Mouse (Mus musculus) ovary, adult 18-20 months (tissue): ENCODE data around the gene Prim1.

ENCODE experiments used
- DNase-seq: peaks from one replicate; pipeline ENCODE4 v3.0.0; 2022; ENCODE audit warnings: low spot score, mixed read lengths

The Prim1 gene

DNA sequence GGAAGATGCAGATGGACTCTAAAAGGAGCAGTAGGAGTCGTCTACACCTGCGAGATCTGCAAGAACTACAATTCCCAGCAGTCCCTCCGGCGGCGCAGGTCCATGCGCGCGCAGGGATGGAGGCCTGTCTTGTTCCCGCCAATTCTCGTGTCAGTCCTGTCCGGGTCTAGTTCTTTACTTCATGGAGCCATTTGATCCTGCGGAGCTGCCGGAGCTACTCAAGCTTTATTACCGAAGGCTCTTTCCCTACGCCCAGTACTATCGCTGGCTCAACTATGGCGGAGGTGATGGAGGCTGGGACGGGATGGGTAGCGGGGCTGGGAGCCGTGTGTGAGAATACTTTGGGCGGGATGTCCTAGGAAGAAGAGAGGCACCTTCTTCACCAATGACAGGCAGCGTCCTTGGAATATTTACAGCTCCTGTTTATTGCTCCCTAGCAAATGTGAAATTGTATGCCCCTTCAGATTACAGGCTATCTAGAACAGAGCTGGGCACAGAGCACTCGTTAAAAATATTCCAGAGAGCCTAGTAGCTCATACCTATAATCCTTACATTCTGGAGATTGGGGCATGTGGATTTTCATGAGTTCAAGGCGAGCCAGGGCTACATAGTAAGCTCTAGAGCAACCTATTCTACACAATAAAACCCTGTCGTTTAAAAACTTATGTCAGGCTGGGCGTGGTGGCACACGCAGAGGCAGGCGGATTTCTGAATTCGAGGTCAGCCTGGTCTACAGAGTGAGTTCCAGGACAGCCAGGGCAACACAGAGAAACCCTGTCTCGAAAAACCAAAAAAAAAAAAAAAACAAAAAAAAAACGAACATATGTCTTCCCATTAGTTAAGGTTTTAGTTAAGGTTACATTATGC is at the start of gene Prim1:
Gene Prim1, plus strand, starts transcription at position 101 of the 867 bp plus-strand sequence.
- peak; percentile 58 for DNase-seq

DNA sequence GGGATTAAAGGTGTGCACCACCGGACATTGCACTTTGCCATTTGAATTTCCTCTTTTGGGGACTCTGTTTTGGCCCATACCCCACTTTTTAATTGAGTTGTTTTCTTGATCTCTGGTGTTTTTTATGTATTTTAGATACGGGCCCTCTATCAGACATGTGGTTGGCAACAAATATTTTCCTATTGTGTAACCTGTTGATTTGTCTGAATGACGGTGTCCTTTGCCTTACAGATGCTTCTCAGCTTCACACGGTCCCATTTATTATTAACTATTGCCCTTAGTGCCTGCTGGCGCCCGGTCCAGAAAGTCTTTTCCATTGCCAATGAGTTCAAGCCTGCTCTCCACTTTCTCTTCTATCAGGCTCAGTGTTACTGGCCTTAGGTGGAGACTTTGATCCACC is 48.5 kb upstream of the Prim1 start:
- no peak for DNase-seq

DNA sequence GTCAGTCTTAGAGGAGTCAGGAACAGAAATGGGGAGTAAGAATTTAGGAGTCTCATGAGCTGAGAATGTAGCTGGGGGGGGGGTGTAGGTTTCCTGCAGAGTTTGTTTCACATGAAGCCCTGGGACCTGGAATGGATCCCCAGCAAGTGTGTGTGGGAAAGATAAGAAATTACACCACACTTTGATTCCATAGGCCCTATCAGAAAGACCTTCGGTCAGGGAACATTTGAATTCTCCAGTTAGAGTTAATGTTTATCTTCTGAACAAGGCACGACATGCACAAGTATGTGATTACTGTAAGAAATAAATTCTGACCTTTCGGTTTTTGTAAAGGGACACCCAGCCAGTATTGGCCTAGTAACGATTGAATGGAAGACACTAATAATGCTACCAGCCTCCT is 45.1 kb upstream of the Prim1 start:
- DNase-seq, result no peak

DNA sequence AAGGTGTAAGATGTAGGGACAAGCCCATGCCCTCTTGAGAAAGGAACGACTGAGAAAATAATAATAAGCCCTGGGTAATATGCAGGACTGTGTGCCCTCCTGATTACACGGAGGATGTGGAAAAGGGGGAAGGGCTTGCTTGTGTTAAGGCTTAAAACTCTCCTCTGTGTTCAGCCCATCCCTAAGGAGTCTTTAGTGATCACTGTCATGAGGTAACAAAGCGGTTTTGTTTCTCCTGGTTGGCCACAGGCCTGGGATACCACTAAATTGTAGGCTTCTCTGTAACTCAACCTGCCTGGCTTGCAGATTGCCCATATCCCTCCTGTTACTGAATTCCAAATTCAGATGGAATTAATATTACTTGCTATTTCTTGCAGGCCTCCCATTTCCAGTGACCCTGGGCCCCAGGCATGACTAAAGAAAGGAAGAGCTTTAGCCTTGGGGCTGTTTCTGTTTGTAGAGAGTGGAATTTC is 44.6 kb upstream of the Prim1 start:
- DNase-seq, result no peak

DNA sequence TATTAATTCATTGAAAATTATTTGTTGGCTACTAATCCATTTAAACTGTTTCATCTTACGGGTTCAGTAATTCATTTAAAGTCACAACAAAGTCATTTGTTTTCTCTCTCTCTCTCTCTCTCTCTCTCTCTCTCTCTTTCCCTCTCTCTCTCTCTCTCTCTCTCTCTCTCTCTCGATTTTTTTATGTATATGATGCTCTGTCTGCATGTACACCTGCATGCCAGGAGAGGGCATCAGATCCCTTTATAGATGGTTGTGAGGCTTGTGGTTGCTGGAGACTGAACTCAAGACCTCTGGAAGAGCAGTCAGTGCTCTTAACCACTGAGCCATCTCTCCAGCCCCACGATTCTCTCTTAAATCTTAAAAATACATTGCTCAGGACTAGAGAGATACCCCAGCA is 43.8 kb upstream of the Prim1 start:
- DNase-seq, result no peak

DNA sequence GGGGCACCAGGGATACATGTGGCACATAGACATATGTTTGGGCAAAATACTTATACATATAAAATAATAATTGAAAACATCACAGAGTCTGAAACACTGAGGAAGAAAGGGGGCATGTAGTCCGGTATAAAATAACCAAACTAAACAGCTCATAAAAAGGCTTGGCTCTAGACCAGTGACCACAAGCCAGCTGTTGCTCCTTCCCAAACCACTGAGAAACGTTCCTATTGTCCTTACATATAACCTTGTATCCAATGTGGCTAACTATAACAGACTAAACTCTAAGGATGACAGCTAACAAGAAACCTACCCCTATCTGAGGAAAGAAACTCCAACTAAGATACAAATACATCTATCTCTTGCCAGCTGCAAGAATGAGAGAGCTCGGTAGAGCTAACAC is 40.9 kb upstream of the Prim1 start:
- DNase-seq, result no peak

DNA sequence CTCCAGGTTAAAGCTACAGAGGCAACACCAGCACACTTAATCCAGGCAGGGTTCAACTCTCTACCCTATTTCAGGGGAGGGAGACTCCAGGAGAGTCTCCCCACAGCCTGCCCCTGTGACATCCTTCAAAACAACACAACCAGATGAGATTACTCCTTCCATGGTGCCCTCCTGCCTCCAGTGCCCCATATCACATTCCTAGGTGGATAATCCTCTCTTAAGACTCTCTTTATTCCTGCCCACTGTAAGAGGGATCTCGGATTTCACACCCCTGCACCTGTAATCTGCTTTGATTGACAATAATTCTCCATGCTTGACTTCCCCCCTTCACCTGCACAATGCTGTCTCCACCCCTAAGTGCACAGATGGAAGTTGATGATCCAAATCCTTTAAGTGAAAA is 39.5 kb upstream of the Prim1 start:
- DNase-seq, result no peak

DNA sequence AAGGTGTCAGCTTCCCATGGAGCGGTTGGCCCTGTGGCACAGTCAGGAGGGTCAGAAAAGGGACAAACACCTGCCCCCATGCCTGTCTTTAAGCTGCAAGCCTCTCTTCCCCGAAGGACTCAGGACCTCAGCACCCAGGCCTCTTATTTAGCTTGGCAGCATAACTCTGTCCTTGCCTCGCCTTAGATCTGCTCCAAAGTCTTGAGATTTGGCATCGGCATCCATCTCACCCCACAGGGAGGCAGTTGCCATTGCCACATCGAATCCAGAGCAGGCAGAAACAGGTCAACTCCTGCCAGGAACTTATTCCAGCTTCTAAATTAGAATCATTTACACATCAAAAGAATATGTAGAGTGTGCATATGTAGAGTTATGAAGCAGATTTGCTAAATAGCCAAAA is 30.3 kb upstream of the Prim1 start:
- no peak for DNase-seq

DNA sequence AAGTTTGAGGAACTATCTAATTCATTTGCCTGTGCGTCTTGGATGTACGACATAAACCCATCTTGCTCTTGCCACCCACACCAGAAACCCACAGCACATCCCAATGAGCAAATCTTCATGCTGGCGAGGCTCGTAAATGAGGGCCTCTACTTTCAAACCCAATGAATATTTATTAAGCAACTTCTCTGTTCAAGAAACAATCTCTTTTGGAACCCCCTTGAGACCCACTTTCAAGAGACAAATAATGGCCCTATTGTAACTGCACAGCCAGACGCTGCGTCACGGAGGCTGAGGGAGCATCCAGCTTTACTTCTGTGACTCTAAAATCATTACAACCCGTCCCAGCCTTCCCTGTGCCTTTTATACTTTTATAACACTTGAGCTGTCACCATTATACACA is 29.4 kb upstream of the Prim1 start:
- no peak for DNase-seq

DNA sequence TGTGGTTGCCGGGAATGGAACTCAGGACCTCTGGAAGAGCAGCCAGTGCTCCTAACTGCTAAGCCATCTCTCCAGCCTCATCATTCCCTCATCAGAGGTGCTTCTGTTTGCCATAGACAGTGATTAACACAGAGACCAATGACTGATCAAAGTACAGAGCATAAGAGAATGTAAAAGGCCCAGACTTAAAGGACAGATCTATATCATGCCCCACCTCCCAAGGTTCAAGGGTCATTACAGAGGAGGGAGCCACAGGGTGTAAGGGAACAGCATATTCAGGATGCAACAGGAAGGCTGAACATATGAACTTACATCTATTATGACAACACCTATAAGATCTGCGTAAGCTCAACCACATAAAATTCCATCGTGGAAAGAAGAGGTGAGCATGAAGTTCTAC is 18.3 kb upstream of the Prim1 start:
- no peak for DNase-seq

DNA sequence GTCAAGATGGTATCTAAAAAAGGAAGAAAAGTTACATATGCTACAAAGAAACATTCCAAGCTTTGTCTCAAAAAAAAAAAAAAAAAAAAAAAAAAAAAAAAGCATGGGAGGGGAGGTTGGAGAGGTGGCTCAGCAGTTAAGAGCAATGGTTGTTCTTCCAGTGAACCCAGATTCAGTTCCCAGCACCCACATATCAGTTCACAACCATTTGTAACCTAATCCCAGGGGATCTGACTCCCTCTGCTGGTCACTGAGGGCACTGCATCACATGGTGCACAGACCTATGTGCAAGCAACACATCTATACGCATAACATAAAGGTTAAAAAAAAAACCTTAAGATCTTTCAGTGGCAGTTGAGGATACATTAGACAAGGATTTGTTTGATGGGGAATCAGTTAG is 16.7 kb upstream of the Prim1 start:
- DNase-seq, result no peak

DNA sequence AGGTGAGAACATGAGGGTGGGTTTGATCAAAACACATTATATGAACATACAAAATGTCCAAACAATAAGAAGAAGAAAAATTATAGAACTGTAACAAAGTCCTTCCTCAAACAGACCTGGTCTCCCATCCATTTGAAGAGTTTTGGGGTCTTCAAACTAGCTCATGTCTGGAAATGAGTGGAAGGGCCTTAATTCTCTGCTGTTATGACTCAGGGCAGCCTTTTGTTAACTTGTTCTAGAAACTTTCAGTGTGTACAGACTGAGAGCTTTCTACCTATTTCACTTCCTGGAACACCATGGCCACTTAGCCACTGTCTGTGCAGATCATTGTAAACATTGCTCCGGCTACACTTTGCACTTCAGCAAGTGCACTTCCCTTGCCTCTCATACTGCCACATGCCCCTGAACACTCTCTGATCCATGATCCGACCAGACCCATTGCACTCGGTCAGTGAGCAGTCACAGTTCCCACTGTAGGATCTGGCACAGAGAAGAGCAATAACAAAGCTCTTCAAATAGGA is 11.6 kb upstream of the Prim1 start:
- no peak for DNase-seq

DNA sequence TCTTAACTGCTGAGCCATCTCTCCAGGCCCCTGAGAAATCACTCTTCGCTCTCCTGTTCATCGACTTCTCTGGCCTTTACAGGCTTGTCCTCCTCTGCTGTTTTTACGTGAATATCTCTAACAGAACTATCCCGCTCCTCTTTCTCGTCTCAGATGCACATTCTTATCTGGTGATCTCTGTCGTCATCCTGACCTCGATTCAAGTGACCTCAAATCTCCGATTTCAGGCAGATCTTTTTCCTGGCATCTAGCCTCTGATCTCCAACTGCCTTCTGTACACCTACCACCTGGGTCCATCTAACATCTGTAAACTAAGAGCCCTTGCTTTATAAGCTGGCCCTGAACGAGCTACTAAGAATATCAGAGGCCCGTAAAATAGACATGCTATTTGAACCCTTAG is 10.1 kb upstream of the Prim1 start:
- no peak for DNase-seq

DNA sequence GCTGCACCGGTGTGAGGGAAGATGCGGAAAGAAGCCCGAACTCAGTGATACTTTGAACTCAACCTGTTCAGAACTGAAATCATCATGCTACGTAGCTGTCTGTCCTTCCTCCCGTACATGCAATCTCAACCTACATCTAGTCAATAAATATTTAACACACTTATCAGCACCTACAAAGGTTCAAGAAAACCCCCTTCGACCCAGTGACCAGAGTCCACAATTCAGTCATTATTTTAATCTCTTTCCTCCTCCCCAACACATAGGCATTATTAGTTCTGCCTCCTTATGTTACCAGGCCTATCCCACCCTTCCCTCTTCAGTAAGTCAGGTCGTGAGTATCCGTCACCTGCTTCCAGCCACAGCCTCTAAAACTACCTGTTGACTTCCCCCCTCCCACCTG is 9.5 kb upstream of the Prim1 start:
- no peak for DNase-seq

DNA sequence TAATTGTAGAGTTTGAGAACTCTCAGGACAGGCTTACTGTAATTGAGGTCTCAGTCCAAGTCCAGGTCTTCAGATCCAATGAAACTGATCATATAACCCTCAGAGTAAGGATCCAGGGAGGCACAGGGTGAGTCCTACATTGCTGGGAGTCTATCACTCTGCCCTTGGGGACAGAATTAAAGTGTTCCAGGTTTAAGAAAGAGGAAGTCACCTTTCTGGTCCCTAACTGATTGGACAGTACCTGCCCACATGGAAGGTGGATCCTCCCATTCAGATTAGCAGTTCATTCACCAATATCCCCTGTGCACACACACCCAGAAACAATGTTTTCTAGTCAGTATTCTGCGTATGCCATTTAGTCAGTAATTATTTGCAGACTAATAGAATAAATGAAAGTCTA is 7.5 kb upstream of the Prim1 start, which contains the start of gene Hsd17b6:
Gene Hsd17b6, minus strand, starts transcription at position 166 of the 400 bp plus-strand sequence.
- no peak for DNase-seq

DNA sequence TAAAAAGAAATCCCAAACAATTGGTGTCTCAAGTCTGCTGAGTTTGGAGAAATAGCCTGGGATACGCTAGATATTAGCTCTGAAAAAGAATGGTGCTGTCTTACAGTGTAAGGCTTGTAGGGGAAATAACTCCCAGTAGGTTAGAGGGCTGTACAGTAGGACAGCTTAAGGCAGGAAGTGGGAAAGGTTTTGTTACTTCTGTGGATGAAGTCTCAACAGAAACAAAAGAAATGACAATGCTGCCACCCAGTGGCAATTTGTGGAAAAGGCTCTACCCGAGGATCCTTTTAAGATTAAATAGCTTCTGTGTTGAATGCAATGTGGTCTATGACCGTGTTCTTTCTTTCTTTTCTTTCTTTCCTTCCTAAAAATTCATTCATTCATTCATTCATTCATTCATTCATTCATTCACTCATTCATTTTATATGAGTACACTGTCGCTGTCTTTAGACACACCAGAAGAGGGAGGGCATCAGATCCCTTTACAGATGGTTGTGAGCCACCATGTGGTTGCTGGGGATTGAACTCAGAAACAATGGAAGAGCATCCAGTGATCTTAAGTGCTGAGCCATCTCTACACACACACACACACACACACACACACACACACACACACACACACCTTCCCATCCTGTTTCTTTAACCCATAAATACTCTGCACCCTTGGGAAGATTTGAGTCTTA is 6.6 kb upstream of the Prim1 start:
- DNase-seq, result peak; percentile 8

DNA sequence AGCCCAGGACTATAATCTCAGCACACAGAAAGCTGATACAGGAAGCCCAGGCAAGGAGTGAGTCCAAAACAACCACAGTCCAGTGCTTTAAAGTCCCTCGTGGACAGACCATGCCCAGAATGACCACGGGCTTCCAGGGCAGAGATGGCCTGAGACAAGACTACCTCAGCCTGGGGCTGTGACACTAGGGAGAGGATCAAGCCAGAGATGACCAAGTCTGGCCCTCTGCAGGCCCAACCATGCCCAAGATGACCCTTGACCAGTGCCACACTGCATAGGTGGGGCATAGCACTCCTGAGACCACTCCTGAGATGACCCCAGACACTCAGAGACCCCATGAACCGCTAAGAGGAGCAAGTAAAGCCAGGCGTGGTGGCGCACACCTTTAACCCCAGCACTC is 5.2 kb upstream of the Prim1 start:
- DNase-seq, result no peak

DNA sequence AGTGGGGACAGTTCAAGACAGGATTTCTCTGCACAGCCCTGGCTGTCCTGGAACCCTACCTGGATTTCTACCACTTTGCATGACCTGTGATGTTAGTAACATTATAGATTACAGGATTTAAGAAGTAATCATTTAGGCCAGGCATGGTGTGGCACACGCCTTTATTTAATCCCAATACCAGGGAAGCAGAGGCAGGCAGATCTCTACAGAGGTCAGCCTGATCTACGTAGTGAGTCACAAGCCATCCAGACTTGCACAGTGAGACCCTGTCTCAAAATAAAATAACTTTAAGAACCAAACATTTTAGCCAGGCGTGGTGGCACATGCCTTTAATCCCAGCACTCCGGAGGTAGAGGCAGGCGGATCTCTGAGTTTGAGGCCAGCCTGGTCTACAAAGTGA is 7.2 kb downstream of the Prim1 start:
- no peak for DNase-seq

DNA sequence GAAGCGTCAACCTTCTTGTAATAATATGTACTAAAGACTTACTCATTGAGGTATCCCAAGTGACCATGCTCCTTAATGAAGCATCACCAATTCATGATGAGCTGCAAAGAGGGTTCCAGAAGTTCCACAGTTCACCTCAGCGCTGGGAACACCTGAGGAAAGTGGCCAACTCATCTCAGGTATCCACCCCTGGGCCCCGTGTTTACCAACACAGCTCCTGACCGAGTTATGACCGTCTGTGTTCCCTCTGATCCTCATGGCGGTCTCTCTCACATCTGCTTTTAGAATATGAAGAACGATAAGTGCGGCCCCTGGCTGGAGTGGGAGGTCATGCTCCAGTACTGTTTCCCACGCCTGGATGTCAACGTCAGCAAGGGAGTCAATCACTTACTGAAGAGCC is 8.5 kb downstream of the Prim1 start:
- no peak for DNase-seq

DNA sequence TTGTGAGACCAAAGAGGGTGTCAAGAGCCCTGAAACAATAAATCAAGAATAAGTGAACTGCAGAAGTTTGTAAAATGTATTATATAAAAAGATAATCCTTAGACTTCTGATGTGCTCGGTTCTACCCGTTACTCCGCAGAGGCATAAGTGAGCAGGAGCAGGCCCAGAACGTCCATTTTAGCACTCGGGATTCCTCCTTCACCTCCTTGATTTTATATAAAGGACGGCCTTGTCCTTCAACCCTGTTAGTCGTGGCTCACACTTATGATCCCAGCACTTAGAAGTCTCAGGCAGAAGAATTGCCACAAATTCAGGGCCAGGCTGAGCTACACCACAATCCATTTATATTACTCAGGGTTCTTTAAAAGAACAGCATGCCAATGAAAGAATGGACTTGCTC is 15.0 kb downstream of the Prim1 start:
- no peak for DNase-seq

DNA sequence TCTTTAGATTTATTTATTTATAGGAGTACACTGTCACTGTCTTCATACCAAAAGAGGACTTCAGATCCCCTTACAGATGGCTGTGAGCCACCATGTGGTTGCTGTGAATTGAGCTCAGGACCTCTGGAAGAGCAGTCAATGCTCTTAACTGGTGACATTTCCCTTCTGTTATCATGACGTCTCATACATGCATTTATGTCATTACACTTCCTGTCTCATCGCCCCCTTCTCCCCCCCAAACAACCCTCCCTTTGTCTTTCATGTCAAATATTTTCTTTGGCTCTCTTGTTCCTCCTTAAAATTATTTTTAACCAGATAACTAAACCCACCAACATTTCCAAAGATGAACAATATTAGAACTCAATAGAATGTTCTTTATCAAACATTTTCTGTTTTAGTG is 15.9 kb downstream of the Prim1 start:
- no peak for DNase-seq

DNA sequence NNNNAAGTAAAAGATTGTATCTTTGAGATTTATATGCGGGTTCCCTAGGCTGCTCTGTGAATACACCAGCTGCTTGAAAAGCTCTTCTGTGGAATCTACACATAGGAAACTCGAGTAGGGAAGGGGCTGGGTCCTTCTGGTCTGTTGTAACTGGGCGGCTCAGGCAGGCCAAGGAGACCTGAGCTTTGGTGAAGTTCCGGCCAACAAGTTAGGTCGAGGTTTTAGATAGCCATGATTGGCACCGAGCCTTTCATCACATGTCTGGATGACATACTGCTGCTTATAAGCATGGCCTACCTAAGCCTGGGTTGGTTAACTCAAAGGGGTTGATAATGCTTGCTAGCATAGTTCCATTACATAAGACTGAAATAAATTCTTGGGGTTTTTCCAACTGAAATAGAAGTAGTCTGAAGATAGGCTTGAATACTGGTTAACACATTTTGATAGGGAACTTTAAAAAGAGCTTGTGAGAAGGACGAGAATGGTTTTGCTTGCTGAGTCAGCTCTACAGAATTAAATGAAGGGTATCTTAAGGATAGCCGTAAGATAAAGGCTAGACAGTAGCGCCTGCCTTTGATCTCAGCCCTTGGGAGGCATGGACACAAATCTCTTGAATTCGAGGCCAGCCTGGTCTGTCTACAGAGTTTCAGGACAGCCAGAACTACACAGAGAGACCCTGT is 21.9 kb downstream of the Prim1 start:
- peak; percentile 20 for DNase-seq

DNA sequence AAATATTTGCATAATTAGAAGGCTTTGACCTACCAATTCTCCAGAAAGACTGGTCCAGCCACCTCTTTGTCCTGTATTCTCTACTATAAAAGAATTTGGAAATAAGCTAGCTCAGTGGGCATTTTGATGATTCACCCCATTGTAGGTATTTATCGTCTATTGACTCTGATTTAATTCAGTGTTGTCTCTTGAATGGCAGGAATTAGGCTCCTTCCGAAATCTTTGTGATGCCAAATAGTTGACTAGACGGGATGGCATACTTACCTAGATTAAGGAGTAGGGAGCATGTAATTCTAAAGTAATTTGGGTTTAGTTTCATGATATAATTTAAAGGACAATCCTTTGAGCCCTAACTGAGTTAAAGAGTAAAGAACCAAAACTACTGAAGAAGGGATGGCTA is 23.0 kb downstream of the Prim1 start:
- DNase-seq, result no peak
